Mouse (Mus musculus) kidney, adult 2 months (tissue): ENCODE measurements around the gene Hist1h4k. TPM values are rescaled to one million over a fixed set of nuclear protein-coding genes. Genes with fewer than 3 reads are reported as not detected.

Experiments used
- DNase-seq: peaks from one replicate; pipeline ENCODE4 v3.0.0; 2021
- H3K27ac ChIP-seq: fragments of 200-500 bp; 2 replicates; pipeline ENCODE4 v1.5.1; 2012; ENCODE audit warnings: low read depth, low read length, control low read depth, inconsistent platforms; ENCODE audit not compliant: insufficient read depth
- H3K27me3 ChIP-seq: fragments of 200-500 bp; replicated peaks from 2 replicates; pipeline ENCODE4 v1.6.1; 2012; ENCODE audit warnings: mild to moderate bottlenecking, moderate library complexity, low read length, inconsistent platforms; ENCODE audit not compliant: control insufficient read depth, insufficient read depth
- H3K36me3 ChIP-seq: fragments of 200-500 bp; 2 replicates; pipeline ENCODE4 v1.6.1; 2012; ENCODE audit warnings: mild to moderate bottlenecking, moderate library complexity, low read length, inconsistent platforms; ENCODE audit not compliant: control insufficient read depth, insufficient read depth
- H3K4me1 ChIP-seq: fragments of 200-500 bp; 2 replicates; pipeline ENCODE4 v1.6.1; 2011; ENCODE audit warnings: low read length; ENCODE audit not compliant: control insufficient read depth, insufficient read depth
- H3K4me3 ChIP-seq: fragments of 200-500 bp; 2 replicates; pipeline ENCODE4 v1.5.1; 2011; ENCODE audit warnings: mild to moderate bottlenecking, low read depth, low read length, control low read depth; ENCODE audit not compliant: insufficient read depth
- CTCF ChIP-seq: fragments of 200-500 bp; conservative IDR thresholded peaks from 2 replicates; pipeline ENCODE4 v1.5.1; 2011; ENCODE audit warnings: low read depth, mild to moderate bottlenecking, control low read depth, low read length, moderate library complexity, mixed read lengths; ENCODE audit not compliant: insufficient read depth, insufficient read length
- POLR2A ChIP-seq: fragments of 200-500 bp; IDR thresholded peaks from one replicate; pipeline ENCODE4 v1.6.1; 2011; ENCODE audit warnings: low read depth, low read length, control low read depth
- WGBS: fragments of 180-500 bp; shearing (Covaris S2); methylation state at CpG from one replicate; pipeline ENCODE4 v1.1.7; 2018; 5-methylcytosine and 5-hydroxymethylcytosine counted together
- polyA plus RNA-seq: library from polyadenylated mRNA; depleted of rRNA; stranded (reverse); fragments of >200 nt; gene quantifications from 2 replicates; pipeline ENCODE4 v1.2.3, GENCODE M21; 2012

Gene Hist1h4k
- polyA plus RNA-seq, 1 experiment = 6.8 TPM

DNA sequence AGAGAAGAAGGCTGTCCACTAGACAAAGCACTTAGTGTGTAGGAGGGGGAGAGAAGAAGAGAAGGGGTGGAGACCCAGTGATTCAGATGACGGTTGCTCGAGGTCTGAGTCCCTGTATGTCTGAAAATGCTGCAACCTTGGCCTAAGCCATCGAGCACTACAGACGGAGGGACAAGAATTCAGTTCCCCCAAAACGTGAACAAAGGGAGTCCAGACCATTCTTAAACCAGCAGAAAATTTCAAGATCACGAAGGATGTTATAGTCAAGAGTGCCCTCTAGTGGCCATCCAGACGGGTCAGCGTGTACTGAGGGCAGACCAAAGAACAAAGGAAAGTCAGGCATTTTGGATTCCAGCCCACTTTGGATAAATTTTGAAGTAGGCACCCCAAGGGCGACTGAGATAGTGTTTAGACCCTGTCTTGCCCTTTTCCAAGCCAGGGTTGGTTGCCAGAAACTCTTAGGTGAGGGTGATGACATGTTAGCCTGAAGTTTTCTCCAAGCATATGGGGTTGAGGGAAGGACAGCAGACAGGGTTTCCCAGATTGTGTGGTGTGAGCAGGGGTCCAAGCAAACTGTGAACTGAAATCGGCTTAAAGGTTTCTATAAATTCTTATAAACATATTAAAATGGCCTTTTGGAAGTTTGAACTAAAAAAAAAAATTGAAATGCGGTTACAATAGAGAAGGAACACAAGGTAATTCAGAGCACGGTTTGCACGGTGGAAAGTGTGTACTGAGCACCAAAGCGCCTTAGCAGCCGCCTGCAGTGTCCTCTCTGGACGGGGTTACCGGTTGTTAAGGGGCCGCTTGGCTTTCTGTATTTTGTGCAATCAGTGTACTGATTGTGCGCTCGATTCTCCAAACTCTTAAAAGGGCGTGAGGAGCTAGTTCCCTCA, 16.0 kb downstream of the Hist1h4k start:
- peak; percentile 89 for DNase-seq
- Histone ChIP-seq H3K27me3 (no peaks in the 10 kb centered on the region), H3K27ac (no peak overlapping the region), H3K4me3 (peak overlapping the region; percentile 57), H3K36me3 (no peaks in the 10 kb centered on the region), H3K4me1 (no peaks in the 10 kb centered on the region)
- TF ChIP-seq CTCF = peak; percentile 89
- no peak for TF ChIP-seq POLR2A
- WGBS = 1% methylated on average over 21 of the region's 21 CpGs

DNA sequence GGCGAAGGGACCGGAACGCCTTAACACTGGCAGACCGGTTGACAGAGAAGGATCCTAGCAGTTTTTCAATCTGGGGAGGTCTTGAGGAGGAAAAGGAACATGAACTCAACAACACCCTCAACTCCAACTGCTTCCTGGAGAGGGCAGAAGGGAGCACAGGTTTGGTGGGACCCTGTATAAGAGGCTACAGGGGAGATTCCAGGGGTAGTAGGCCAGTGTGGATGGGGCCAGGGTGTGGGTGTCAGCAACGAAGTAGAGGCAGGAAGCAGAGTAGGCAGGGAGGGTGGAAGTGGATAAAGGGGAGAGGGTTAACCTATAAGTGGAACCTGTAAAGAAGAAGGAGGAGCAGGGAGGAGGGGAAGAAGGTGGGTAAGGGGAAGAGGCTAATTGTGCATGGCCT, 16.8 kb downstream of the Hist1h4k start:
- Histone ChIP-seq H3K36me3 (no peaks in the 10 kb centered on the region), H3K27ac (no peak overlapping the region), H3K4me1 (no peaks in the 10 kb centered on the region), H3K27me3 (no peaks in the 10 kb centered on the region), H3K4me3 (no peak overlapping the region)
- TF ChIP-seq POLR2A (no peak), CTCF (no peak)
- WGBS = 78% methylated on average over 5 of the region's 5 CpGs
- DNase-seq = no peak

DNA sequence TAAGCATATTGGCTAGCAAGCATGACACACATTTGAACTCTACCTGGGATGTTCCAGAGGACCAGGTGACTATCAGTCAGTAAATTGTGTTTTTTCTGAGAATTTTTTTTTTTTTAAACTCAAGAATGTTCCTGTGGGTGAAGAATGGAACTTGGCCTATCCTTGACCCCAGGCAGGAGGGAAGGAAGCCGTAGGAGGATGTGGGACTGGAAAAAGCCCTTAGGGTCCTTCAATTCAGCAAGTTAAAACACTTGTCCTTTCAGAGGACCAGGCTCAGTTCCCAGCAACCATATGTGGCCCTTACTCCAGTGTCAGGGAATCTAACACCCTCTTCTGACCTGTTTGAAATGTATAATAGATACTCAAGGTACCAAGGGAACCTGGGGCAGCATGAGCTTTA, 20.8 kb downstream of the Hist1h4k start:
- no peak overlapping the region for H3K4me3 ChIP-seq
- no peaks in the 10 kb centered on the region for H3K4me1 ChIP-seq
- TF ChIP-seq CTCF = no peak
- no peak for TF ChIP-seq POLR2A
- DNase-seq = no peak
- 53% methylated on average over 1 of the region's 1 CpGs for WGBS
- H3K36me3 ChIP-seq = no peaks in the 10 kb centered on the region
- H3K27ac ChIP-seq = no peak overlapping the region
- H3K27me3 ChIP-seq = no peaks in the 10 kb centered on the region

DNA sequence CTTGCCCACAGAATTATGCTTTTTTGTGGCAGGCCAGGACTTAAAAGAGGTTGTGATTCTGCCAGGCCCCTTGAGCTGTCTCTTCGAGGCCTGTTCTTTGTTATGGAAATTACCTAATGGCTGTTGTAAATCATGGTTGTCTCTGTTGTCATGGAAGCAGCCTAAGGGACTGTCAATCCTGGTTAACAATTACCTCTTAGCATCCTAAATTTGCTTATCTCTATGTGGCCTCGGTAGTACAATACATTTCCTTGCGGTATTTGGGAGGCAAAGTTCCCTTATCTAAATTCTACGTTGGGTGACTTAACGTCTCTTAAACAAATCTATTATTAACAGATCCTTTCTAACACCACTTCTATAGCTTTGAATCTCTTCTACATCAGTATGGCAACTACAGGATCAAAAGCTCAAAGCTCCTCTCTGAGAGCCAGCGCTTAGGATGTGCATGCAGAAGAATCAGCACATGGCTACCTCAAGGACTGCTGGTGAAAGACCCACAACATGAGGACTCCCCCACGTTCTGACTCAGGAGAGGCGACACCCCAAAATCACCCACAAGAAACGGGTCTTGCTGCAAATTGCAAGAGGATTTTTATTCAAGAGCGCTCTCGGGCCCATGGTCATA, 22.2 kb downstream of the Hist1h4k start:
- 64% methylated on average over 11 of the region's 11 CpGs for WGBS
- no peaks in the 10 kb centered on the region for H3K36me3 ChIP-seq

DNA sequence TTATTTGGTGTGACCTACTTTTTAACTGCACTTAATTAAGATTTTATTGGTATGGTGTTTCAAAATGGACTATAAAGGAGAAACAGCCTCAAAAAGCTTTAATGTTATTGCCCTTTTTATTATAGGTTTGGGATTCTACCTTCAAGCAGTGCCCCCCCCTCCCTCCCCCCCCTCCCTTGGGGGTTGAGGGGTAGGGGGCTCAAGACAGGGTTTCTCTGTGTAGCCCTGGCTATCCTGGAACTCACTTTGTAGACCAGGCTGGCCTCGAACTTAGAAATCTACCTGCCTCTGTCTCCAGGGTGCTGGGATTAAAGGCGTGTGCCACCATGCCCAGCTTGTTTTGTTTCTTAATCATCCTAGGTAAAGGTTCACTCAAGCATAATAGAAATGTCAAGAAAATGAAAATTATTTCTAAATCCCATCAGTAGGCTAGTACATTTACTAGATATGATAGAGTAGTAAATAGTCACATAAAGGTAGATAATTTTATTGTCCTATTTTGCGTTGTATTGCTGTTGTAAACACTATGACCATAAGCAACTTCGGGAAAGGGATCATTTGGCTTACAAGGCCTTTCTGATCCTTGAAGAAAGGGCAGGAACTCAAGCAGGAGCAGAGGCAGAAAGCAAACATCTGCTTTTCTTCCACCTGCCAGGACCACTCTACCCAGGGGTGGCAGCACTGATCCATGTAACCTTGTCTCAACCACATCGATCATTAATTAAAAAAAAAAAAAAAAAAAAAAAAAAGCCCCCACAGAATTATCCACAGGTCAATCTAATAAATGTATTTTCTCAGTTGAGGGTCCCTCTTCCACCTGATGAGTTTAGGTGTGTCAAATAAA, 27.1 kb downstream of the Hist1h4k start:
- no peak overlapping the region for H3K4me3 ChIP-seq
- no peak overlapping the region for H3K27ac ChIP-seq
- 48% methylated on average over 5 of the region's 5 CpGs for WGBS
- no peak for TF ChIP-seq POLR2A
- TF ChIP-seq CTCF = no peak
- H3K4me1 ChIP-seq = no peaks in the 10 kb centered on the region; the same call in 1 of the 2 replicates
- no peak for DNase-seq
- no peaks in the 10 kb centered on the region for H3K36me3 ChIP-seq
- peaks cover 1% of the 10 kb centered on the region; the same call in 1 of the 2 replicates for H3K27me3 ChIP-seq

More for the DNA sequence above, 22.2 kb downstream of the Hist1h4k start:
- no peak for TF ChIP-seq POLR2A
- no peak for TF ChIP-seq CTCF
- Histone ChIP-seq H3K4me1 (no peaks in the 10 kb centered on the region), H3K27me3 (no peaks in the 10 kb centered on the region), H3K27ac (no peak overlapping the region), H3K4me3 (no peak overlapping the region)
- DNase-seq = no peak

DNA sequence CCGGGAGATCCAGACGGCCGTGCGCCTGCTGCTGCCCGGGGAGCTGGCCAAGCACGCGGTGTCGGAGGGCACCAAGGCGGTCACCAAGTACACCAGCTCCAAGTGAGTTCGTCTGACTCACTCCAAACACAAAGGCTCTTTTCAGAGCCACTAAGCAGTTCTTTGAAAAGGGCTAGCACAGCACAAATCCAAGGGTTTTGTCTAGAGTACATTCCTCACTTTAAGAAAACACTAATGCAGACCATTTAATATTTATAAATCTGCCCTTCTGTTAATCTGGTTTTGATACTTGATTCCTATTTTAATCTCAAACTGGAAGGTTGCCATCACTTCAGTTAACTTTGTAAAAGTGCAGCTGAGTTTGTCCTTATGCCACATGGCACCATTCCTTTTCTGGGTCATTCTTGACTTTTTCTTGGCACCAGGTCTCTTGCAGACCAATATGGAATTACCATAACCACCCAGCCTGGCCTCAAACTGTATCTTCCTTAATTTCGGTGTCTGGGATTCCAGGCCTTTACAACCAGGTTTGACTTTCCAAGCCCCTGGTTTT, 27.9 kb downstream of the Hist1h4k start:
- no peaks in the 10 kb centered on the region for H3K36me3 ChIP-seq
- peaks cover 1% of the 10 kb centered on the region; the same call in 1 of the 2 replicates for H3K27me3 ChIP-seq
- no peak for TF ChIP-seq CTCF
- TF ChIP-seq POLR2A = no peak
- H3K4me1 ChIP-seq = no peaks in the 10 kb centered on the region; the same call in 1 of the 2 replicates
- H3K4me3 ChIP-seq = peak overlapping the region; percentile 77
- H3K27ac ChIP-seq = no peak overlapping the region
- DNase-seq = no peak
- WGBS = 7% methylated on average over 11 of the region's 11 CpGs
